Mouse (Mus musculus) CD8-positive naive resting alpha-beta T cell, adult 2 months (primary cell): ENCODE data around the gene Cdh5.
"Not testable (repeated sequence)": the region's sequence is repeated elsewhere in the genome, so short reads cannot be mapped to it uniquely, and the experiment has no call there.

Source experiments
- DNase-seq, 2 experiments: peaks; one replicate each; pipeline ENCODE4 v3.0.0; 2022; ENCODE audit warnings: low read depth in 2 of 2, low spot score in 2 of 2

Cdh5 gene

DNA sequence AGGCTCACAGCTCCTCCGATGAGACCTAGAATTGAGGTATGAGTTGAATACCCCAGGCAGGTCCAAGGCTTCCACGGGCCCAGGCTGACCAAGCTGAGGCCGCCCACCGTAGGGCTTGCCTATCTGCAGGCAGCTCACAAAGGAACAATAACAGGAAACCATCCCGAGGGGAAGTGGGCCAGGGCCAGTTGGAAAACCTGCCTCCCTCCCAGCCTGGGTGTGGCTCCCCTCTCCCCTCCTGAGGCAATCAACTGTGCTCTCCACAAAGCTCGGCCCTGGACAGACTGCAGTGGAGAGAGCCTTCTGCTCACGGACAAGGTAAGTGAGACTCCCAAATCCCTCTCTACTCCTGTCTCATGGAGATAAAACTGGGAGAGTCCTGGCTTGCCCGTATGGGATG lies at the start of gene Cdh5:
Gene Cdh5, plus strand, starts transcription at position 211 of the 400 bp plus-strand sequence.
- DNase-seq: no peak

DNA sequence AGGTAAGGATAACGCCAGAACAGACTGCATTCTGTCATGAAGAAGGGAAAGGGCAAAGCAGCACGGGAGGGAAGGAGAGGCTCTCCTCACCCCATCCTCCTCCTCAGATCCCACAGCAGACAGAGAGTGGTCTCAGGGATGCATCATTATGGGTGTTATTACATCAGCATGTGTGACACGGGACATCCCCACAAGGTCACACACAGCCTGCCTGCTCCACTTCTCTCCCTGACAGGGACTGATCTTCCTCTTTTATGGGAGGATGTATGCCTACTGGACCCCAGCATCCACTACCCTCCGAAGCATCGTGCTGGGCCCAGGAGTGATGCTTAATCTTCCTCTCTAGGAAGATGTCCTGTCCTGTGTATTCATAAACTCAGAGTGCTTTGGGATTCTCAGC lies 41.5 kb upstream of the Cdh5 start:
- DNase-seq: no peak

DNA sequence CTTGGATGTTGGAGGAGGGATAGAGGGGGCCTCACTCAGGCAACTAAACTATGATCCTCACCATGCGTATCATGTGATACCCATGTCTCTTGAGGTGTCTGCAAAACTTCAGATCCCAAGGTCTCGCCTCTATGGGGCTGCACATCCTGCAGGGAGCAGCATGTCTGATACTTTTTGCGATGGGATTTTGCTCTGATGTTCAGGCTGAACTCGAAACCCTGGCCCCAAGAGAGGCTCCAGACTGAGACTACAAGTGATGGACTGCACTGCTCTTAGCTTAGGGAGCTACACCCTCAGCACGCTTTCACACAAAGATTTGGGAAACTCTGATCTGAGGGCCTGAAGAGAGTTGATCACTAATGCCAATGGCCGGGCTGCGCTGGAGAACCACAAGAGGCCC lies 41.0 kb upstream of the Cdh5 start:
- DNase-seq: no peak

DNA sequence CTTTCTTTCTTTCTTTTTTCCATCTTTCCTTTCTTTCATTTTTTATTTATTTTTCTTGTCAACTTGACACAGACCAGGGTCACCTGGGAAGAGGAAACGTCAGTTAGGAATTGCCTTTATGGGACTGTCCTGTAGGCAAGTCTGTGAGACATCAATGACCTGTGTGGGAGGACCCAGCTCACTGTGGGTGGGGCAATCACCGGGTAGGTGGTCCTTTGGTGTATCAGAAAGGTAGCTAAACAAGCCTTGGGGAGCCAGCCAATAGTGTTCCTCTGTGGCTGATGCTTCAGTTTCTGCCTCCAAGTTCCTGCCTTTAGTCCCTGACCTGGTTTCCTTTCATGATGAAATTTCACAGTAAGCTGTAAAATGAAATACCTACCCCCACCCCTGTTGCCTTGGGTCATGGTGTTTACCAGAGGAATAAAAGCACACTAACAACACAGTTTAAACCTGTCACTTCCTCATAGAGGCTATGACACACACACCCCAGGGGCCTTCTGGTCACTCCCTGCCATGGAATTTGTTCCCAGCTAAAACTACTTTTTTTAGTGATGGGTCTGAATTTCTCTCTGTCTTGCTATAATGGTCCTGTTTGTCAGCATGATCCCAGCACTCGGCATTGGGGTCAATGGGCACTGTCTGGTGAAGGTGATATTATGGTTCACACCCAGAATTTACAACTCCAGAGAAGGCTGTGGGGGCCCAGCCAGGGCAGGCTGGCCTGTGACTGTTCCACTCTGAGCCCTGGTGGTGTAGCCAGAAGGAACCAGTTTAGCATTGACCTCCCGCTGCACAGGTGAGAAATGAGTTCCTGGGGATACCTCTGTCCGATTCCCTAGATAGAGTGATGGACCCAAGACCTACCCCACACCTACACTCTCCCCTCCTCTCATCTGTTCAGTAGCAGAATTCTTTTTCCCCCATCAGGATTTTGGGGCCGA lies 40.1 kb upstream of the Cdh5 start:
- no peak for DNase-seq

DNA sequence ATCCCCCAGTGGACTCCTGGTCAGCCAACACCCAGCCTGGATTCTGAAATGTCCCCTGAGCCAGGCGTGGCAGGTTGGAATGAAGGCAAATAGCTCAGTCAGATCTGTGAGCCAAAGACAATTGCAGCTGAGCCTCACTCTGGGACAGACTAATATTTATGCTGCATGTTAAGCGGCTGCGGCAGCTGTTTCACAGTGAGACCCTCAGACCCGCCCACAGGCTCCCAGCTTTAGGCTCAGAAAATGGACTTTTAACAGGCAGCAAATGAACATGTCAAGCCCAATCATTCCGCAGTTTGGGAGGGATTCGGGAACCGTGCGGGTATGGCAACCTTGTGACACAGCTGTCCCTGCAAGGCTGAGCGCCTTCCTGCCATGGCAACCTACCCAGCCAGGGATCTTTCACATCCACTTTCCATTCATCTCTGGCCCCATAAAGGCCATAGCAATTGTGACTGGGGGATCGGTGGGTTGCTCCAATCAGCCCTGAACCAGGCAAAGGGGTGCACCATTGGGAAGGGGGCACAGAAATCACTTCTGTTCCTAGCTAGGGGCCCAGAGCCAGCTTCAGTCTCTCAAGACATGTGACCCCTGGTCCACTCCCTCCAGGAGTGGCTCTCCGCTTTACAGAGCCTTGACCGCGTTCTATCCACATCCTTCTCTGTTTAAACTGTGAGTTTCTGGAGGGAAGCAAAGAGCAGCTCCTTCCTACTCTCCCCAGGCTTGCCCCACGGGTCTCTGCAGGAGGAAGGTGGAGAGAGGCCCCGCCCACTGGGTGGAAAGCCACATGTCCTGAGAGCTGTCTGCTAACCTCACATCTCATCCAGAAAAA lies 39.2 kb upstream of the Cdh5 start:
- DNase-seq: no peak

DNA sequence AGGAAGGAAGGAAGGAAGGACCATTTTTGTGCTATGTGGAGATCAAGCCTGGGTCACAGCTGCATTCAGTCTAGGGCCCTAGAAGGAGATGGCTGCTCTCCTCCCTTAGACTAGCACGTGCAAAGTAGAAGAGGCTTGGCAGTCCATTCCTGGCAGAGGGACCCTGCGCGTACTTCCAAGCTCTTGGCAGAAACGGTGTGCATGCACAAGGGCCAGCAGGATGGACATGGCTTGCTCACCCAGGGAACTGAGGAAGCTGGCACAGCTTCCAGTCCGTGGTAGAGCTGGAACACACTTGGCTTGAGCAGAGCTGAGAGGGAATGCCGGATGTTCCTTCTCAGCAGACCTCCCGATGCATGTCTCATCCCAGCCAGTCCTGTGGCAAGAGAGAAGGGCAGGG lies 36.2 kb upstream of the Cdh5 start:
- no peak for DNase-seq

DNA sequence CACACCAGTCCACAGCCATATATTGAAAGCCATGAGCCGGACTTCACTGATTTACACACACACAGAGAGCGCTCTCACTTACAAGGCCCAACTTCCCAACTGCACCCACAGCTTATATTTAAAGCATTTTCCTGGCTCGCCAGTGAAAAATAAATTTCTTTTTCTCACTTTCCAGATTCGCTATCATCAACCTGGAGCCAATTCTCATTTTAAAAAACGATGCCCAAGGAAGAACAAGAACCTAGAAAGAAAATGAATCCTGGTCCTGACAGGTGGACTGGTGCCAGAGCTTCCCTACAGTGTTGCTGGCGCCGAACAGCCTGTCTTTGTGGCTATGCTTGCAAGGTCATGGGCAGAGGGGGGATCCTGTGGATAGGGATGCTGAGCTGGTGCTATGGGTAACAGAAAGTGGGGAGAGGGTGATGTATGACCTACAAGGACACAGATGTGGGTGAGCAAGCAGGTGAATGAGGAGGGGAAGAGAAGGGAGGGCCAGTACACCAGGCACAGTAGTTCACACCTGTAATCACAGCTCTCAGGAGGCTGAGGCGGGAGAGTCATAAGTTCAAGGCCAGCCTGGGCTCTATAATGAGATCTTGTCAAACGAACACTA lies 35.4 kb upstream of the Cdh5 start:
- DNase-seq: no peak

DNA sequence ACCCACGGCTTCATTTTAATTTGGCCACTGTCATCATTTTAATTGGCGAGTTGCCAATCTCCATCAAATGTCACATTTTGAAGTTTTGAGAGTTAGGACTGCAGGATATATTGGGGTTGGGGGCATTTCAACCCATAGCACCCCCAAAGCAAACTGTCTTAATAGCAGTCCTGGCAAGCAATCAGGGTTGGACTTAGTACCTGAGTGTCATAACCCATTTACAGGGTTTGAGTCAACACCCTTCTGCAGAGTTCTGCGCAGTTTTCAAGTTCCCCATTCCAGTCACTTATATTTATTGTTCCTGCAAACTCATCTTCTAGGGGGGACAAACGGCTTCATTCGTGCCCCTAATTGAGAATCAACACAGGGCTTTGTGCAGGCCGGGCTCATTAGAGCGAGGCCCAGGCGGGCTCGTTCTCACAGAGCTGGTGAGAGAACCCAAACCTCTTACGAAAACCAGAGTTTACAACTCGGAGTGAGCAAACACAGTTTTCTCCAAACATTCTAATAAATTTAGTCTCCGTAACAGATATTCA lies 34.0 kb upstream of the Cdh5 start:
- DNase-seq: no peak

DNA sequence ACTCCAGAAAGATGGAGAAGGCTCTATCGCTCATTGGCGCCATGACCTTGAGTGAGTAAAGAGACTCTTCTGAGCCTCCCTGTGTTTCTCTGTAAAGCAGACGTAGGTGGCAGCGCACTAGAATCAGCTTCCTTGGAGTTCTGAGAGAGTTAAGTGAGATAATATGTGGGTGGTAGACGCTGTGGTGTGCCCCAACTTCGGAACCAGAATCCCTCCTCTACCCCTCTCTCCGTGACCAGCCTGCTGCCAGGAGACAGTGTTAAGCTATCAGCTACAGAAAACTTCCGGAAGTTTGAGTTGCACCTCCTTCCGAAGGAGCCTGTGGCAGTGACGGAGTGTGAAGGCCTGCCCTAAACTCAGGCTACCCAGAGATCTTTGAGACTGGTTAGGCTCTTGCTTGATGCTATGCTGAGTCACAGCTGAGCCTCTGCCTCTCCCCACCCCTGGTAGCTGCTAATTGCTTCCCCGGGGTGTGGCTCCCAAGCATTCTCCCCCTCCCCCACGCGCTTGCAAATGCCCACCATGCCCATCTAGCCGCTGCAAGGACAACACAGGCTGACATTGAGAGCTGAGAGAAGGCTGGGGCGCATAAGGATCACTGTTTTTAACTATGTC lies 32.9 kb upstream of the Cdh5 start:
- DNase-seq: no peak

DNA sequence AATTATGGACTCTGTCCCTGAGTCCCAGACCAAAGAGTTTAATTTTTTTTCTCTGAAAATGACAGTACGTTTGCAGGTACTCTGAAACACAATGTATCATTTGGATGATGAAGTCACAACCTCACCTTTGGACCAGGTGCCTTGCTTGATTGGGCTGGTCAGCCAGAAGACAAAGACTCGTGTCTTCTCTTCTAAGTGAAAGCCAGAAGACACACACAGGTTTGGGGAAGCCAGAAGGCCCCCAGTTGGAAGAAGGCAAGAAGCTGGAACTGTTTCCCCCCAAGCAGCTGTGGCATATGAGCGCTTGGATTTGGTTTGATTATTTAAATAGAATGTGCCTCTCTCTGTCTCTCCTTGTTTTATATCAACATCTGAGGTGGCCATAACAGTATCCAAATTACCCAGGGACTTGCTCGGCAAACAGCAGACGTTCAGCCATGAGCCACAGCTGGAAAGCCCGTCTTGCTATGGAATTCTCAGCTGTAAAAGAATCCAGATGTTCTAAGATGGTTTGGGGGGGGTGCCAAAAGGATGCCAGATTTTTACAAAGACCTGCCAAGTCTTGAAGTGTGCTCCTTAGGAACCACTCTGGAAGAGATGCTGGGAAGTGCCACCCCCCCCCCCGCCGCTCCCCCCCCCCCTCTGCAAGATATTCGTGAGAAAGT lies 31.1 kb upstream of the Cdh5 start:
- not testable (repeated sequence) for DNase-seq

DNA sequence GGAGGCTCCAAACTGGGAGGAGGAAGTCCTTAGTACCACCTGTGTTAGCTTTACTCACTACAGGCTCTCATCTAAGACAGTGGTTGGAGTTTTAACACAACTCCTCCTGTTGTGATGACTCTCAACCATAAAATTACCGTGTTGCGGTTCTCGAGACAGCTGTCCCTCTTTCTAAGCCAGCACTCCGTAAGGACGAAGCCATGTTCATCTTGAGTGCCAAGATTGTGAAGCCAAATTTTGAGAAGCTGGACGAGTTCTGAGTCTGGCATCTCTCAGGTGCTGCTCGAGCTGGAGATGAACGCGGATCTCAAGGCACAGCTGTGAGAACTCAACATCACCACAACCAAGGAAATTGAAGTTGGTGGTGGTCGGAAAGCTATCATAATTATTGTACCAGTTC lies 30.5 kb upstream of the Cdh5 start:
- no peak for DNase-seq

DNA sequence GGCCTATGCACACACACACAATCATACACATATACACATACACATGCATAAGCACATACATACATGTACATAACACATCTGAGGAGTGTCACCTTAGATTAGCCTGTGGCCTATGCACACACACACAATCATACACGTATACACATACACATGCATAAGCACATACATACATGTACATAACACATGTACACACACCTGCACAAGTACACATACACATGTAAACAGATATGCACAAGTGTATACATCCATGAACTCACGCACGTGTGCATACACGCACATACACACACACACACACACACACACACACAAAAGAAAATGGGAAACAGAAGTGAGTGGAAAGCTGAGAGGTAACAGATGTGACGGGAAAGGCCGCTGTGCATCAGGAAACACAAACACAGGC lies 26.3 kb upstream of the Cdh5 start:
- no peak for DNase-seq

DNA sequence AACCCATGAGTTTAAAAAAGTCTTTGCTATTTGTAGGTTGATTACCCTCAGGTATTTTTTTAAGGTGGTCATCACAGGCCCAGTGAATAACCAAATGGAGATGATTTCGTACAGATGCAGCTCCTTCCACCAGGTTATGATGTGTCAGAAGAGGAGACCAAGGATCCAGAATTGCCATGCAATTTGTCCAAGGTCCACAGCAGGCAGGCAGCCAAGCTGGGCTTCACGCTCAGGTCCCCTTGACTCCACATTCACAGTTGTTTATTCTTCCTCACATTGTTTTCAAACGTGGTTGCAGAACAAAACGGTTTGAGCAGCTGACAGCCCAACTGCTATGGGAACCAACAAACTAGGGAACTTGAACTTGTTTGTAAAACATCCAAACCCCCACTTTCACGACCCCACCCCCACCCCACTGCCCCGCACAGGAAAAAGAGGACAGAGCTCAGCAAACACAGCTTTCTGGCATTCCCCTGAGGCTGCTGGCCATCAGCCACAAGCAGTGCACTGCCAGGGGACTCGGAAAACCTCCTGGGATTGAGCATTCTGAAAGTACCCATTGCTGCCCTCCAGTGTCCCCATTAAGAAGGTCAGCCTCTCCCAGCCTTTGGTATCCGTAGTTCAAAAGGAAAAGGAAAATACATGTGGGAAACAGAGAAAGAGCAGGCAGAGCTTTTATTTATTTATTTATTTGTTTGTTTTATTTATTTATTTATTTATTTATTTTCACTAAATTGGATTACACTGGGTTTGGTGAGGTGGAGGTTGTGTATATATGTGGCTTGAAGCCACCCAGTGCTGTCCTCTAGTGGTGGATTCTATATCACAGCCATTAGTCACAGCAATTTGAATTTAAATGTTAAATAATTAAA lies 24.6 kb upstream of the Cdh5 start:
- DNase-seq: no peak

DNA sequence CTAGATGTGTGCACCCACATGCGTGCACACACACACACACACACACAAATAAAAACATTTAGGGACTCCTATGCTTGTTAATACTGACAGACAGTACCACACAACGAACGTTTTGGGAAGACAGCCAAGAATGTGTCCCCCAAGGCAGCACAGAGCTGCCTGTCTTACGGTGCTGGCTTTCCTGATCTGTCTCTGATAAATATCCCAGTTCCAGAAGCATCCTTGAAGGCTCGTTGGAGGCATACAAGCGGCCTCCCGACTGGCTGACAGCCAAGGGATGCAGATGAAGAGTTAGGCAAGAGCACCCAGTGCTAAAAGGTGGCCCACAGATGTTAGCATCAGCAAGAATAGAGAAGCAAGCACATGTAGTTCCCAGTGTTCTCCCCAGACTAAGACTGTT lies 23.3 kb upstream of the Cdh5 start:
- no peak for DNase-seq

DNA sequence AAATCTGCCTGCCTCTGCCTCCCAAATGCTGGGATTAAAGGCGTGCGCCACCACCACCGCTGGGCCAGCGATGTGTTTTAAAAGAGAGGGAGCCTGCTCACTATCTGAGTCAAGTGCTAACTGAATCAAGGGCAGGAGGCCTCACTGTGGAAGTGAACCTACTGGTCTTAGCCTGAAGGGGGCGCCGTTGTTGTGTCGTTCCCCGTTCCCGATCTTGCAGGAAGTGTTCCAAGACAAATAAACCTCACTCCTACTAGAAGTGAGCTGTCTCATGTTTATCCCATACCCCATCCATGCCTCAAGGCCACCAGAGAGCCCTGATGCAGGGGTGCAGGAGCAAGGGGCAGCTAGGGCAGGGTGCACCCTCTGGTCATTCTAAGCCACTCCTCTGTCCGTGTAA lies 16.1 kb upstream of the Cdh5 start:
- DNase-seq: no peak

DNA sequence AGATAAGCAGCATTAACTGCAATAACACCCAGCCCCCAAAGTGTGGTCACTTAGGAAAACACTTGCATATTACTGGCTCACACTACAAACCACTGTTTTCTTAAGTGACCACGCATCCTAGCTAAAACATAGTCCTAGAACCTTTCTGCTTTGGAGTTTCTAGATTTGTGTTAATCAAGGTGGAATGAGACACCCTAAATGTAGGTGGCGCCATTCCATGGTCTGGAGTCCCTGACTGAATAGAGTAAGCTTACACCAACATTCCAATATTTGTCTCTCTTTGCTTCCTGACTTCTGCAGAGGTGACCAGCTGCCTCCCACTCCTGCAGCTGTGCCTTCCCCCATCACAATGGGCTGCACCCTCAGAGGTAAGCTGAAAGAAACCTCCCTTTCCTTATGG lies 14.8 kb upstream of the Cdh5 start:
- DNase-seq: no peak

DNA sequence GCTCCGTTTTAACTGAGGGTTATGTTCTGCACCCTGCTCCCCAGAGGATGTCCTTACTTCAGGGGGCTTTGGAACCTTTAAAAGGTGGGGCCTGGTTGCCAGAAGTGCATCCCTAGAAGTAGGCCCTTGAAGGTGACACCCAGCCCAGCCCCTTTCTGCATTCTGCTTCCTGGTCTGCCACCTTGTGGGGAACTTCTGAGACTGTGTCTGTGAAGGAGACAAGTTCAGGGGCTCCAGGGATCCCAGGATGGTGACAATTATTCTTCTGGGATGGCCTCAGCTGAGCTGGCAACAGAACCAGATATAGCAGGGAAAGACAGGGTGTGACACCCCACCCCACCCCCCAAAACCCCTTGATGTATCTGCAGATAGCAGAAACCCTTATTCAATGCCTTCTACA lies 14.3 kb upstream of the Cdh5 start:
- DNase-seq: no peak

DNA sequence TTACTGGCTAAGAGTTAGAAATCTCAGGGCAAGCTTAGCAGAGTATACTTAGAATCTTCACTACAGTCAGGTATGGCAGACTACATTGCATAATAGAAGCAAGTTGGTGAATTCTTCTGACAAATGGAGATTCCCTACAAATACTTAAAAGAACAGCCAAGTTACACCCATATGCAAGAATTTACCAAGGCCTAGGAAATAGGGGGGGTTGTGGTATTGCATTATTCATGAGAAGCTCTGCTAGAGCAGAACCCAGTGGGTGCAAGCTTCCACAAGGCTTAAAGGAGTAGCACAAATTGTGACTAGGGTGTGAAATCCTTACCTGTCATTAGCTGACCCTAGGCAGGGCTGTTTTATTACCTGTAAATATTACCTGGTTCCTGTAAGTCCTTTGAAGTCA lies 13.5 kb upstream of the Cdh5 start:
- not testable (repeated sequence) for DNase-seq

DNA sequence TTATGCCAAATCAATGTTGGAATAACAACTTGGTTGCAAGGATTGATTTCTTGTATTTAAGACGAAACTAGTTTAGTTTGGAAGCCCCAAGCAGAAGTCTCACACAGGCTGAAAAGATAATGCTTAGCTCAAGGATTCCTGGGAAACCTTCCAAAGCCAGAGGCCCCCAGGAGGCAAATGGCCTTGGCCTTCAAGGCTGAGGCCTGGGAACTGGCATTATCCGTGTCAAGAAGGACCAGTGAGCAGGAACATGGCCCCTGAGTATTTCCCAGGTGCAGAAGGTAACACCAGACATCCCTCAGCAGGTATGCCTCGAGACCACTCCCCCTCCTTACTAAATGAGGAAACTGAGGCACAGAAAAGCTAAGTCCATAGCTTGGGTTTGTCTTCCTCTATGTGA lies 12.5 kb upstream of the Cdh5 start:
- no peak for DNase-seq
